Mouse (Mus musculus) hindbrain, embryonic 10.5 days (tissue): ENCODE results near the gene Zbtb40. TPM values are rescaled to one million over a fixed set of nuclear protein-coding genes. Genes with fewer than 3 reads are reported as not detected.

Source experiments
- DNase-seq: peaks from one replicate; pipeline ENCODE4 v3.0.0-alpha.2; 2017; ENCODE audit warnings: low spot score
- H3K27ac ChIP-seq: fragments of 300-500 bp; sonication (generic); 2 replicates; pipeline ENCODE4 v1.5.1; 2016; ENCODE audit warnings: mild to moderate bottlenecking, moderate library complexity
- H3K27me3 ChIP-seq: fragments of 300-500 bp; sonication (generic); 2 replicates; pipeline ENCODE4 v1.6.1; 2016; ENCODE audit warnings: mild to moderate bottlenecking; ENCODE audit not compliant: poor library complexity, insufficient read depth, severe bottlenecking
- H3K36me3 ChIP-seq: fragments of 300-500 bp; sonication (generic); 2 replicates; pipeline ENCODE4 v1.6.1; 2016; ENCODE audit warnings: mild to moderate bottlenecking, moderate library complexity
- H3K4me1 ChIP-seq: fragments of 300-500 bp; sonication (generic); replicated peaks from 2 replicates; pipeline ENCODE4 v1.6.1; 2016; ENCODE audit warnings: mild to moderate bottlenecking
- H3K4me3 ChIP-seq: fragments of 300-500 bp; sonication (generic); 2 replicates; pipeline ENCODE4 v1.5.1; 2016; ENCODE audit warnings: mild to moderate bottlenecking, moderate library complexity
- H3K9me3 ChIP-seq: fragments of 300-500 bp; sonication (generic); 2 replicates; pipeline ENCODE4 v1.6.1; 2016; ENCODE audit warnings: mild to moderate bottlenecking, moderate library complexity
- WGBS: fragments of 180-500 bp; shearing (Covaris S2); methylation state at CpG from one replicate; pipeline ENCODE4 v1.1.7; 2016; 5-methylcytosine and 5-hydroxymethylcytosine counted together
- polyA plus RNA-seq: library from polyadenylated mRNA; unstranded; fragments of >200 nt; fragmentation: Nextera tagmentation; extraction: Ambion mirVana; gene quantifications from 2 replicates; pipeline ENCODE4 v1.2.1, GENCODE M21; 2016

Zbtb40 gene
- polyA plus RNA-seq, 1 experiment from 2014 or later, result 5.5 TPM

- WGBS, result 79% methylated on average over 7 of the region's 7 CpGs
- Histone ChIP-seq H3K36me3 (peaks cover 79% of the 10 kb centered on the region), H3K27me3 (no peaks in the 10 kb centered on the region), H3K4me1 (0 out of 2 replicates have a peak, but pooled peaks cover 4% of the 10 kb centered on the region), H3K4me3 (no peak overlapping the region), H3K9me3 (no peaks in the 10 kb centered on the region), H3K27ac (no peak overlapping the region)
- DNase-seq, result no peak
Observed at GRCm38 (mm10) chr4:136996933-136997332, 51.7 kb downstream of the Zbtb40 start.

GRCm38 (mm10) chr4:136995361-136995760 is 53.2 kb downstream of the Zbtb40 start:
- Histone ChIP-seq H3K27me3 (no peaks in the 10 kb centered on the region), H3K4me1 (0 out of 2 replicates have a peak, but pooled peaks cover 4% of the 10 kb centered on the region), H3K4me3 (no peak overlapping the region), H3K36me3 (peaks cover 84% of the 10 kb centered on the region), H3K27ac (no peak overlapping the region), H3K9me3 (no peaks in the 10 kb centered on the region)
- 92% methylated on average over 14 of the region's 14 CpGs for WGBS
- no peak for DNase-seq

- 63% methylated on average over 9 of the region's 9 CpGs for WGBS
- Histone ChIP-seq H3K27me3 (peaks cover 47% of the 10 kb centered on the region), H3K4me3 (no peak overlapping the region), H3K27ac (no peak overlapping the region), H3K36me3 (peaks cover 25% of the 10 kb centered on the region), H3K9me3 (no peaks in the 10 kb centered on the region), H3K4me1 (peaks cover 22% of the 10 kb centered on the region)
- no peak for DNase-seq
Observed at GRCm38 (mm10) chr4:136981993-136982695, 66.5 kb downstream of the Zbtb40 start.

GRCm38 (mm10) chr4:136981347-136981746 is 67.3 kb downstream of the Zbtb40 start:
- peaks cover 24% of the 10 kb centered on the region for H3K4me1 ChIP-seq
- H3K36me3 ChIP-seq, result peaks cover 17% of the 10 kb centered on the region
- H3K27me3 ChIP-seq, result peaks cover 54% of the 10 kb centered on the region
- 6% methylated on average over 12 of the region's 12 CpGs for WGBS
- peak; percentile 72 for DNase-seq
- H3K9me3 ChIP-seq, result no peaks in the 10 kb centered on the region
- H3K27ac ChIP-seq, result no peak overlapping the region
- no peak overlapping the region for H3K4me3 ChIP-seq

- Histone ChIP-seq H3K36me3 (peaks cover 13% of the 10 kb centered on the region), H3K9me3 (no peaks in the 10 kb centered on the region), H3K27ac (no peak overlapping the region; the same call in 1 of the 2 replicates), H3K4me1 (peaks cover 24% of the 10 kb centered on the region), H3K4me3 (no peak overlapping the region), H3K27me3 (peaks cover 54% of the 10 kb centered on the region)
- no peak for DNase-seq
- whole genome bisulfite sequencing, result 83% methylated on average over 4 of the region's 4 CpGs
Observed at GRCm38 (mm10) chr4:136980921-136981320, 67.7 kb downstream of the Zbtb40 start.

GRCm38 (mm10) chr4:136977244-136977643 is 71.4 kb downstream of the Zbtb40 start:
- 59% methylated on average over 8 of the region's 8 CpGs for WGBS
- Histone ChIP-seq H3K4me1 (peaks cover 30% of the 10 kb centered on the region), H3K36me3 (no peaks in the 10 kb centered on the region), H3K27ac (no peak overlapping the region), H3K4me3 (no peak overlapping the region), H3K27me3 (peaks cover 80% of the 10 kb centered on the region), H3K9me3 (no peaks in the 10 kb centered on the region)
- DNase-seq, result no peak

- Histone ChIP-seq H3K4me1 (peaks cover 65% of the 10 kb centered on the region), H3K36me3 (no peaks in the 10 kb centered on the region), H3K9me3 (no peaks in the 10 kb centered on the region), H3K4me3 (no peak overlapping the region), H3K27me3 (peaks cover 89% of the 10 kb centered on the region), H3K27ac (0 out of 2 replicates have a peak overlapping the region, but pooled peaks have one; percentile 25)
- WGBS, result 9% methylated on average over 6 of the region's 6 CpGs
- DNase-seq, result peak; percentile 70
Observed at GRCm38 (mm10) chr4:136970939-136971338, 77.7 kb downstream of the Zbtb40 start.

- WGBS, result 34% methylated on average over 16 of the region's 16 CpGs
- peaks cover 78% of the 10 kb centered on the region for H3K4me1 ChIP-seq
- H3K4me3 ChIP-seq, result no peak overlapping the region
- peaks cover 89% of the 10 kb centered on the region for H3K27me3 ChIP-seq
- peak overlapping the region; percentile 54; the same call in 1 of the 2 replicates for H3K27ac ChIP-seq
- no peaks in the 10 kb centered on the region for H3K9me3 ChIP-seq
- peak; percentile 32 for DNase-seq
- H3K36me3 ChIP-seq, result no peaks in the 10 kb centered on the region
Observed at GRCm38 (mm10) chr4:136969503-136970276, 78.9 kb downstream of the Zbtb40 start.

- peaks cover 92% of the 10 kb centered on the region for H3K27me3 ChIP-seq
- 0 out of 2 replicates have a peak overlapping the region, but pooled peaks have one; percentile 13 for H3K27ac ChIP-seq
- H3K9me3 ChIP-seq, result no peaks in the 10 kb centered on the region
- DNase-seq, result no peak
- no peaks in the 10 kb centered on the region for H3K36me3 ChIP-seq
- H3K4me1 ChIP-seq, result peaks cover 80% of the 10 kb centered on the region
- no peak overlapping the region for H3K4me3 ChIP-seq
- WGBS, result 54% methylated on average over 8 of the region's 8 CpGs
Observed at GRCm38 (mm10) chr4:136969096-136969495, 79.5 kb downstream of the Zbtb40 start.

GRCm38 (mm10) chr4:136967511-136967910 is 81.1 kb downstream of the Zbtb40 start:
- peaks cover 88% of the 10 kb centered on the region for H3K4me1 ChIP-seq
- H3K4me3 ChIP-seq, result no peak overlapping the region
- peak overlapping the region; percentile 57; the same call in 1 of the 2 replicates for H3K27ac ChIP-seq
- no peaks in the 10 kb centered on the region for H3K9me3 ChIP-seq
- peaks cover 94% of the 10 kb centered on the region for H3K27me3 ChIP-seq
- no peak for DNase-seq
- 25% methylated on average over 9 of the region's 9 CpGs for WGBS
- no peaks in the 10 kb centered on the region for H3K36me3 ChIP-seq

GRCm38 (mm10) chr4:136966493-136967390 is 81.9 kb downstream of the Zbtb40 start:
- peaks cover 95% of the 10 kb centered on the region for H3K4me1 ChIP-seq
- H3K27me3 ChIP-seq, result peaks cover 97% of the 10 kb centered on the region
- H3K36me3 ChIP-seq, result no peaks in the 10 kb centered on the region
- 39% methylated on average over 16 of the region's 16 CpGs for WGBS
- H3K9me3 ChIP-seq, result no peaks in the 10 kb centered on the region
- no peak overlapping the region for H3K4me3 ChIP-seq
- no peak for DNase-seq
- H3K27ac ChIP-seq, result peak overlapping the region; percentile 57

GRCm38 (mm10) chr4:136964990-136965421 is 83.6 kb downstream of the Zbtb40 start:
- DNase-seq, result no peak
- Histone ChIP-seq H3K9me3 (no peaks in the 10 kb centered on the region), H3K36me3 (no peaks in the 10 kb centered on the region), H3K4me3 (no peak overlapping the region), H3K4me1 (peaks cover 99% of the 10 kb centered on the region), H3K27me3 (peaks cover 98% of the 10 kb centered on the region), H3K27ac (0 out of 2 replicates have a peak overlapping the region, but pooled peaks have one; percentile 6)
- 26% methylated on average over 15 of the region's 15 CpGs for WGBS
